Mouse (Mus musculus) embryonic facial prominence, embryonic 11.5 days (tissue): ENCODE results near the gene Hist1h4h. TPM values are rescaled to one million over a fixed set of nuclear protein-coding genes. Genes with fewer than 3 reads are reported as not detected.
A peak's percentile ranks its signal among the peaks of the same experiment; 100 is the strongest.

ENCODE experiments used
- ATAC-seq: fragments of 200-750 bp; cut with Nextera tagmentation; replicated peaks from 2 replicates; pipeline ENCODE4 v1.8.0; 2017; ENCODE audit warnings: low read depth; ENCODE audit not compliant: insufficient number of reproducible peaks, low FRiP score, low TSS enrichment
- DNase-seq: peaks from one replicate; pipeline ENCODE4 v3.0.0-alpha.2; 2015; ENCODE audit warnings: low spot score
- H3K27ac ChIP-seq: fragments of 300-500 bp; sonication (generic); replicated peaks from 2 replicates; pipeline ENCODE4 v1.5.1; 2014; ENCODE audit warnings: mild to moderate bottlenecking, low read depth, low read length, control low read depth
- H3K27me3 ChIP-seq: fragments of 300-500 bp; sonication (generic); 2 replicates; pipeline ENCODE4 v1.6.1; 2014; ENCODE audit warnings: mild to moderate bottlenecking, low read length, moderate library complexity, mixed read lengths; ENCODE audit not compliant: control insufficient read depth, insufficient read depth
- H3K36me3 ChIP-seq: fragments of 300-500 bp; sonication (generic); replicated peaks from 2 replicates; pipeline ENCODE4 v1.6.1; 2014; ENCODE audit warnings: low read depth, mild to moderate bottlenecking, low read length, moderate library complexity, mixed read lengths; ENCODE audit not compliant: control insufficient read depth, insufficient read depth
- H3K4me1 ChIP-seq: fragments of 300-500 bp; sonication (generic); 2 replicates; pipeline ENCODE4 v1.6.1; 2014; ENCODE audit warnings: low read length, mixed read lengths; ENCODE audit not compliant: control insufficient read depth, insufficient read depth
- H3K4me2 ChIP-seq: fragments of 300-500 bp; sonication (generic); 2 replicates; pipeline ENCODE4 v1.6.1; 2014; ENCODE audit warnings: low read depth, mild to moderate bottlenecking, control low read depth, low read length, moderate library complexity
- H3K4me3 ChIP-seq: fragments of 300-500 bp; sonication (generic); 2 replicates; pipeline ENCODE4 v1.5.1; 2014; ENCODE audit warnings: low read depth, low read length, control low read depth
- H3K9ac ChIP-seq: fragments of 300-500 bp; sonication (generic); replicated peaks from 2 replicates; pipeline ENCODE4 v1.6.1; 2014; ENCODE audit warnings: mild to moderate bottlenecking, control low read depth, low read length
- H3K9me3 ChIP-seq: fragments of 300-500 bp; sonication (generic); replicated peaks from 2 replicates; pipeline ENCODE4 v1.6.1; 2016; ENCODE audit warnings: mild to moderate bottlenecking, low read length, inconsistent platforms, mixed read lengths; ENCODE audit not compliant: control insufficient read depth
- WGBS: fragments of 180-500 bp; shearing (Covaris S2); extraction: QIAGEN DNeasy Blood & Tissue Kit; methylation state at CpG from one replicate; pipeline ENCODE4 v1.1.7; 2014; 5-methylcytosine and 5-hydroxymethylcytosine counted together
- polyA plus RNA-seq: library from polyadenylated mRNA; unstranded; fragments of >200 nt; fragmentation: Nextera tagmentation; extraction: Ambion mirVana; gene quantifications from 2 replicates; pipeline ENCODE4 v1.2.1, GENCODE M21; 2014

The Hist1h4h gene
- polyA plus RNA-seq = 3.5 and 5.0 TPM in 2 replicates

DNA sequence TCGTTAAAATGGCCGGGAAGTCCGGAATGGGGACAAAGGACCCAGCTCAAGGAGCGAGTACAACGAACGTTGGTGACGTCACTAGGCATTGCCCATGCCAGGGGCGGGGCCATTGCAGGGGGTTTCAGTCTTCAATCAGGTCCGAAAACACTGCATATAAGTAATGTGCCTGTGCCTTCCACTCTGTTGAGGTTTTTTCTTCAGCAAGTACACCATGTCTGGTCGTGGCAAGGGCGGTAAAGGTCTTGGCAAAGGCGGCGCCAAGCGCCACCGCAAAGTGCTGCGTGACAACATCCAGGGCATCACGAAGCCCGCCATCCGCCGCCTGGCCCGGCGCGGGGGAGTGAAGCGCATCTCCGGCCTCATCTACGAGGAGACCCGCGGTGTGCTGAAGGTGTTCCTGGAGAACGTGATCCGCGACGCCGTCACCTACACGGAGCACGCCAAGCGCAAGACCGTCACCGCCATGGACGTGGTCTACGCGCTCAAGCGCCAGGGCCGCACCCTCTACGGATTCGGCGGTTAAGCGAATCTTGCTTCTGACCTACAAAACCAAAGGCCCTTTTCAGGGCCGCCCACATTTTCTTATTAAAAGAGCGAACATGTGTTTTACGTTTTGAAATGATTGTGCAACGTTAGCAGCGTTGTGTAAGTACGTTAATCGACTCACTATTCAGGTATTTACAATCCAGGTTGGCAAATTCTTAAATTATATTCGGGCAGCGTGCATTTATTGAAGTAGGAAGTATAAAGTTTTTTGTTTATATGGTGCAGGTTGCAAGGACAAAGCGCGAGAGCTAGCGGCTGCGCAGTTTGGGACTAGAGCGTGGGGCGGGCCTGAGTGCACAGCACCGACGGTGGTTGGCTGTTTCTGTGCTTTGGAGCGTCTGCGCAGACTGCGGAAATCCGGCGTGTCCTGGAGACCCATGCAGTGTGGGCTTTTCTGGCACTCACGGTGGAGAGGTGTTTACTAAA lies at the start of gene Hist1h4h:
Gene Hist1h4h, plus strand, starts transcription at position 150 of the 975 bp plus-strand sequence.
- DNase-seq (peak; percentile 98), ATAC-seq (peak; percentile 79)
- WGBS = under 1% methylated on average over 55 of the region's 70 CpGs

GRCm38 (mm10) chr13:23483153-23483552 lies 47.7 kb upstream of the Hist1h4h start:
- H3K4me2 ChIP-seq = no peak overlapping the region
- DNase-seq (no peak), ATAC-seq (no peak)
- H3K27me3 ChIP-seq = no peaks in the 10 kb centered on the region
- no peaks in the 10 kb centered on the region for H3K36me3 ChIP-seq
- WGBS = 83% methylated on average over 2 of the region's 2 CpGs
- H3K9me3 ChIP-seq = no peaks in the 10 kb centered on the region
- no peak overlapping the region for H3K4me3 ChIP-seq
- H3K4me1 ChIP-seq = no peaks in the 10 kb centered on the region
- H3K27ac ChIP-seq = no peak overlapping the region
- no peak overlapping the region for H3K9ac ChIP-seq

More for the DNA sequence above, at the start of gene Hist1h4h:
- Histone ChIP-seq H3K4me3 (peak within 1 kb of the TSS; percentile 56), H3K27me3 (no peaks in the 10 kb centered on the region), H3K9ac (peak within 1 kb of the TSS; percentile 92), H3K9me3 (no peaks in the 10 kb centered on the region), H3K36me3 (no peaks in the 10 kb centered on the region), H3K27ac (peak within 1 kb of the TSS; percentile 97), H3K4me2 (peak within 1 kb of the TSS; percentile 55), H3K4me1 (no peaks in the 10 kb centered on the region)

- no peak overlapping the region for H3K9ac ChIP-seq
Measured at GRCm38 (mm10) chr13:23485271-23485670, 45.6 kb upstream of the Hist1h4h start.

DNA sequence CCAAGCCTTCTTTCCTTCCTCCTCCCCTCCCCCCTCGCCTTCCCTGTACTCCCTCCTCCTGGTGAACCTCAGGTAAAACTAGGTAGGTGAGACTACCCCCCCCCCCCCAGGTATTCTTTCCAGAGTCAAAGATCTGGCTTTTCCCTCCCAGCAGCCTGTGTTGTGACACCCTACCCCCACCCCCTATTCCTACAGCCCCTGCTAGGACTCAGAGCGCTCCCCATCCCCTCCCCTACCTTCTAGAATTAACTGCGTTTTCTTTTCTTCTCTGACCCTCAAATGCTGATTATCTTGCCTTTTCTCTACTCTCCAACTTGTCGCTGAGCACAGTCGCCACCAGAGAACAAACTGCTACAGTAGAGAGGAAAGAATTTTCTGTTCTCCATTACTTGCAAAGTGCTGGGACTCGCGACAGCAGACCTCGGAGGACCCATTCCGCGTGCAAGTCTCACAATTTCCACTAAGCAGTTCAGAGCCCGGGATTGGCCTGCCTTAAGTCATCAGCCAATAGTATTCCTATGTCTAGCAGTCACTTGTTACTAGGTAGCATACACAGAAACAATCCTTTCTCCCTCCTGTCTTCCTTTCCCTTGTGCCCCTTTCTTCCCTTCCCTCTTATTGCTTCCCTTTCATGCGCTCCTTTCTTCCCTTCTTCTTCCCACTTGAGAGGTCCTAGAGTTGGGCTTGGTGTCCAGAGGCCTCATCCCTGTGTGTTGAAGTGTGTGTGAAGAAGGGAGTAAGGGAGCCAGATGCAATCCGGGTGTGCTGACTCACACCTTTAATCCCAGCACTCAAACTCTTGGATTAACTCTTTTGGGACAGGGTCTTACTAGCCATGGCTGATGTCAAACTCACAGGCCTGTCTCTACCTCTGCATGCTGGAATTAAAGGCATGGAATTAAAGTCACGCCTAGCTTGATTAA lies 42.2 kb upstream of the Hist1h4h start, which contains the start of gene Btn2a2:
Gene Btn2a2, minus strand, starts transcription at position 458 of the 923 bp plus-strand sequence.
- no peaks in the 10 kb centered on the region for H3K36me3 ChIP-seq
- peak; percentile 87 for ATAC-seq
- peak within 1 kb of the TSS; percentile 43 for H3K4me2 ChIP-seq
- H3K4me3 ChIP-seq = peak within 1 kb of the TSS; percentile 27
- peak; percentile 89 for DNase-seq
- no peaks in the 10 kb centered on the region for H3K9me3 ChIP-seq
- 2% methylated on average over 13 of the region's 14 CpGs for WGBS
- H3K27me3 ChIP-seq = no peaks in the 10 kb centered on the region
- no peak within 1 kb of the TSS for H3K27ac ChIP-seq
- H3K4me1 ChIP-seq = no peaks in the 10 kb centered on the region
- H3K9ac ChIP-seq = peak within 1 kb of the TSS; percentile 5; the same call in 1 of the 2 replicates

More at GRCm38 (mm10) chr13:23485271-23485670, 45.6 kb upstream of the Hist1h4h start:
- Histone ChIP-seq H3K36me3 (no peaks in the 10 kb centered on the region), H3K4me2 (no peak overlapping the region), H3K4me3 (no peak overlapping the region), H3K9me3 (no peaks in the 10 kb centered on the region), H3K27me3 (no peaks in the 10 kb centered on the region), H3K4me1 (no peaks in the 10 kb centered on the region), H3K27ac (no peak overlapping the region)
- DNase-seq = no peak
- 40% methylated on average over 5 of the region's 5 CpGs for whole genome bisulfite sequencing
- no peak for ATAC-seq

DNA sequence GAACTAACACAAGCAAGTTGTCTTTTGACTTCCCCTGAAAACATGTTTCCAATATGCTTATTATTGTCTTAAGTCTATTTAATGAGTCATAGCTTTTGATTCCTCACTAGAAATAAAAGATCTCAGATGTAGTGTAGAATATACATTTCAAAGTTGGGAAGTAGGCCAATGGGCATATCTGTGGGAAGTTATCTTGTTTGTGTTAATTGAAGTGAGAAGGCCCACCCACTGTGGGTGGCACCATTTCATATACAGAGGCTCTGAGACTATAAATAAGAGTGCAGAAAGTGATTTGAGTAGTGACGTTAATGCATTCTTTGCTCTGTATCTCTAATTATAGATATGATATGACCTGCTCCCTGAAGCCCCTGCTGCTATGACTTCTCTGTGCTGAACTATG lies 40.0 kb upstream of the Hist1h4h start:
- no peaks in the 10 kb centered on the region for H3K4me1 ChIP-seq
- H3K9ac ChIP-seq = no peak overlapping the region
- DNase-seq = no peak
- no peak overlapping the region for H3K4me3 ChIP-seq
- no peaks in the 10 kb centered on the region for H3K9me3 ChIP-seq
- no peaks in the 10 kb centered on the region for H3K27me3 ChIP-seq
- H3K27ac ChIP-seq = no peak overlapping the region
- no peaks in the 10 kb centered on the region for H3K36me3 ChIP-seq
- ATAC-seq = no peak
- 71% methylated on average over 1 of the region's 1 CpGs for WGBS
- H3K4me2 ChIP-seq = no peak overlapping the region

DNA sequence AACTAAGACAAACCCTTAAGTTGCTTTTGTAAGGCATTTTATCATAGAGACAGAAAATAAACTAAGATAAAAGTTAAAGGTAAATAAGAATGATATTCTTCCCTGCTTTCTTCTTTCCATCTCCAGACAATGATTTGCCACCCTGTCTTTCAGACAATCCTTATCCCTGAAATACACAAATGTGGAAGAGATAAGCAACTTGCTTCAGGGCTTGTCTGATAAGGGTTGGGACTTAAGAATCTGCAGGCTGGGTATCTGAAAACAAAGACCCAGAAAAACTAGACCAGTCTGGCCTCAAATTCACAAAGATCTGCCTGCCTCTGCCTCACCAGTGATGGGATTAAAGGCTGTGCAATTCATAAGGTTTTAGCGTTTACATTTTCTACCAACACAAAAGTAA lies 39.6 kb upstream of the Hist1h4h start:
- Histone ChIP-seq H3K9ac (no peak overlapping the region), H3K4me1 (no peaks in the 10 kb centered on the region), H3K27me3 (no peaks in the 10 kb centered on the region), H3K36me3 (no peaks in the 10 kb centered on the region), H3K27ac (no peak overlapping the region), H3K4me3 (no peak overlapping the region), H3K9me3 (no peaks in the 10 kb centered on the region), H3K4me2 (no peak overlapping the region)
- DNase-seq (no peak), ATAC-seq (no peak)
- 14% methylated on average over 1 of the region's 1 CpGs for WGBS

GRCm38 (mm10) chr13:23491990-23492389 lies 38.9 kb upstream of the Hist1h4h start:
- H3K4me1 ChIP-seq = no peaks in the 10 kb centered on the region
- H3K4me2 ChIP-seq = no peak overlapping the region; the same call in 1 of the 2 replicates
- WGBS = 8% methylated on average over 14 of the region's 14 CpGs
- H3K27ac ChIP-seq = no peak overlapping the region
- DNase-seq (no peak), ATAC-seq (no peak)
- no peak overlapping the region for H3K9ac ChIP-seq
- H3K9me3 ChIP-seq = no peaks in the 10 kb centered on the region
- peak overlapping the region; percentile 16; the same call in 1 of the 2 replicates for H3K4me3 ChIP-seq
- no peaks in the 10 kb centered on the region for H3K36me3 ChIP-seq
- H3K27me3 ChIP-seq = no peaks in the 10 kb centered on the region
